In the genomic region with DNA sequence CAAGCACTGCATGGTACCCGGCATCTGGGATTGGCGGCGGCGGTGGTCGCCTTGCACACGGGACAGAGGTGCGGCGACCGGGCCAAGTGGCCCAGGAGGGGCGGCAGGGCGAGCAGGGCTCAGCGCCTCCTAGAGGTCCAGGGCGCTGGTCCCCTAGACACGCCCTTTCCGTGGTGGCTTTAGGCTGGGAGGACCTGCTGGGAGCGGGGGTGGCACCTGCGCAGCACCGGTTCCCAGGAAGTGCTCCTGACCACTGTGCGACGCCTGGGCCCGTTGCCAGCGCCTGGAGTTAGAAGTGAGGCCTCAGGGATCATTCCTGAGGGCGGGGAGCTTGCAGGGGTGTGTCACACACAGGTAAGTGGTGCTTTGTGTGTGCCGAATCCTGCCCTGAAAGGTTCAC, we compare ENCODE assay signal across 9 mouse cellular contexts. TPM values are rescaled to one million over a fixed set of nuclear protein-coding genes. Genes with fewer than 3 reads are reported as not detected.
A peak's percentile ranks its signal among the peaks of the same experiment; 100 is the strongest.
DNase-seq lines count a peak whose midpoint lies in the region; ATAC-seq and TF ChIP-seq lines count a peak whose summit lies in the region.
"Had no signal": no experiment of that assay in that cellular context is flagged by ENCODE, and none has a peak within 500 bp of the region (broad histone marks: within the 10 kb centered on the region; RNA-seq: fewer than 3 reads in every experiment).

A gene (minus strand): TSS at position 229 of the 400 bp plus-strand sequence.

- H3K9me3 ChIP-seq in hindbrain, embryonic 14.5 days (ENCODE audit: control insufficient read depth, low read length) = no peaks in the 10 kb centered on the region
- H3K9me3 ChIP-seq in midbrain, embryonic 15.5 days = no peaks in the 10 kb centered on the region

- 4% methylated on average over 24 of the region's 24 CpGs for WGBS in hindbrain, embryonic 14.5 days
- WGBS in midbrain, embryonic 15.5 days = 4% methylated on average over 24 of the region's 24 CpGs

- H3K4me2 ChIP-seq in hindbrain, embryonic 14.5 days (replicated peaks) = peak within 1 kb of the TSS; percentile 49
- peak within 1 kb of the TSS; percentile 62 for H3K4me2 ChIP-seq in midbrain, embryonic 15.5 days

- peak within 1 kb of the TSS; percentile 17; the same call in 1 of the 2 replicates for H3K9ac ChIP-seq in hindbrain, embryonic 14.5 days
- H3K9ac ChIP-seq in midbrain, embryonic 15.5 days = no peak within 1 kb of the TSS; the same call in 1 of the 2 replicates

- no peak within 1 kb of the TSS for H3K27ac ChIP-seq in gastrocnemius, adult 2 months
- no peak within 1 kb of the TSS for H3K27ac ChIP-seq in hindbrain, embryonic 14.5 days
- H3K27ac ChIP-seq in midbrain, embryonic 15.5 days = no peak within 1 kb of the TSS

- peaks cover 13% of the 10 kb centered on the region; the same call in 1 of the 2 replicates for H3K27me3 ChIP-seq in hindbrain, embryonic 14.5 days (ENCODE audit: control insufficient read depth, insufficient read depth, low read length)
- H3K27me3 ChIP-seq in midbrain, embryonic 15.5 days (replicated peaks) = peaks cover 17% of the 10 kb centered on the region
- H3K27me3 ChIP-seq: CH12.LX had no signal

- ATAC-seq in hindbrain, embryonic 14.5 days (ENCODE audit: low FRiP score) = peak; percentile 43; the same call in 1 of the 2 replicates
- ATAC-seq in midbrain, embryonic 15.5 days (replicated peaks) = peak; percentile 40; the same call in 1 of the 2 replicates
- ATAC-seq in inflammation-experienced regulatory T-cells, adult 6 months = no peak

- no peaks in the 10 kb centered on the region for H3K36me3 ChIP-seq in hindbrain, embryonic 14.5 days (replicated peaks; ENCODE audit: control insufficient read depth, insufficient read depth)
- no peaks in the 10 kb centered on the region for H3K36me3 ChIP-seq in midbrain, embryonic 15.5 days (replicated peaks)

- TF ChIP-seq CTCF in gastrocnemius, adult 2 months (IDR thresholded peaks at IDR 0.05) = peak; percentile 34; the same call in 1 of the 2 replicates

- H3K4me1 ChIP-seq in hindbrain, embryonic 14.5 days (replicated peaks; ENCODE audit: control insufficient read depth, insufficient read depth, low read length) = no peaks in the 10 kb centered on the region; the same call in 1 of the 2 replicates
- peaks cover 8% of the 10 kb centered on the region for H3K4me1 ChIP-seq in midbrain, embryonic 15.5 days

- DNase-seq in gastrocnemius, adult 2 months = peak; percentile 32
- no peak for DNase-seq in gastrocnemius, postnatal 36 days
- peak; percentile 59 for DNase-seq in embryo, embryonic 10 days (ENCODE audit: low spot score)
- no peak for DNase-seq in hindbrain, embryonic 14.5 days (ENCODE audit: low spot score)
- DNase-seq in liver = peak; percentile 52
- peak; percentile 51 for DNase-seq in urinary bladder, adult 2 months (ENCODE audit: low spot score)

- peak within 1 kb of the TSS; percentile 58 for H3K4me3 ChIP-seq in gastrocnemius, adult 2 months
- H3K4me3 ChIP-seq in hindbrain, embryonic 14.5 days (replicated peaks; ENCODE audit: low read length) = peak within 1 kb of the TSS; percentile 23
- H3K4me3 ChIP-seq in midbrain, embryonic 15.5 days = peak within 1 kb of the TSS; percentile 32

- intact Hi-C loops in gastrocnemius, adult 2 months (cut with DNase I) = no loop called here
- intact Hi-C loops in gastrocnemius, postnatal 36 days (cut with DNase I) = loop anchor here (10.0 kb wide), 1 partner anchor 233 kb away; no protein-coding TSS in a partner anchor

RNA-seq across cellular contexts. Expression of the gene that starts here (rescaled TPM):
- not detected for total RNA-seq in gastrocnemius, adult 2 months (2021)
- total RNA-seq in gastrocnemius, postnatal 36 days (2021) = not detected
- polyA plus RNA-seq in hindbrain, embryonic 14.5 days (2014; fragmentation: Nextera tagmentation; extraction: Ambion mirVana) = 0.51 and 1.1 TPM in 2 replicates
- 1.1 and 1.2 TPM in 2 replicates for polyA plus RNA-seq in midbrain, embryonic 15.5 days (2015; fragmentation: Nextera tagmentation; extraction: Ambion mirVana)
- polyA plus RNA-seq in urinary bladder, adult 2 months (2012; rRNA removed) = 15.7 and 18.8 TPM in 2 replicates
- not detected for polyA plus RNA-seq in inflammation-experienced regulatory T-cells, adult 6 months (2017; shearing (Covaris generic))
- total RNA-seq: CH12.LX had no signal

Comparison
In these comparisons a context has a peak if more than half of its experiments do, and no peak if none do; other contexts are left out.
1. Peak in DNase-seq and H3K4me3 ChIP-seq in gastrocnemius, adult 2 months; RNA of the gene not detected or under 1 TPM.
2. DNase-seq: peak in embryo, embryonic 10 days (single experiment), liver (single experiment) and urinary bladder, adult 2 months (single experiment); none in gastrocnemius, postnatal 36 days (0 of 2) and hindbrain, embryonic 14.5 days (single experiment).
3. Peak in every context shown above with its lines, with median percentiles within 50 percentile points of each other: H3K4me3 ChIP-seq.